Mouse (Mus musculus) bone marrow, adult 2 months (tissue): ENCODE measurements around the gene Kcnip1.

Experiments used
- CTCF ChIP-seq: fragments of 200-500 bp; IDR thresholded peaks from 2 replicates; pipeline ENCODE4 v1.5.1; 2011; ENCODE audit warnings: low read length, control low read depth; ENCODE audit not compliant: control insufficient read depth, insufficient read depth
- POLR2A ChIP-seq: fragments of 200-500 bp; IDR thresholded peaks from 2 replicates; pipeline ENCODE4 v1.6.1; 2011; ENCODE audit warnings: low read depth, mild to moderate bottlenecking, control low read depth, low read length, borderline replicate concordance; ENCODE audit not compliant: control insufficient read depth

DNA sequence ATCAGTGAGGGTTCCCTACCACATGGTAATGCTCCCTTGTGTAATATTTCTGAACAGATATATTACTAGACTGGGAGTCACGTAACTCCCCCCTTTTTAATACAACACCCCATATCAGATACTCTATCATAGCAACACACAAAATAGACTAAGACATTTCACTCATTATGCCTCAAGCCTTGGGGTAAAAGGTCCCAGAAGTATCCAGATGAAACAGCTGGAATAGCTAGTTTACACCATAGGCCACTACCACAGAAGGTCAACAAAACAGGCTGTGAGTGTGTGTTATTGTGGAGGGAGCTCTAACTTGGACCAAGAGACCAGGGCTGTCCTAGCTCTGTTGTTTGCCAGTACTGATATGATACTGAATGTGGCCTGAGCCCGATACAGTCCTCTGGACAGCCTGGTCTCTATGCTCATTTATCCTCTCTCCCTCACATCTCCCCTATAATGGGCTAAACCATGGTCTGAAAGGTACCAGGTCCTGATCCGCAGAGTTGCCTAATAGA lies 247.1 kb downstream of the Kcnip1 start:
- TF ChIP-seq CTCF (no peak), POLR2A (no peak)
